Mouse (Mus musculus) monocyte, adult 5-6 weeks (primary cell): Measurements from ENCODE around the gene Lman2. TPM values are rescaled to one million over a fixed set of nuclear protein-coding genes. Genes with fewer than 3 reads are reported as not detected.

ENCODE experiments used
- ATAC-seq: fragments of 153-309, 156-312 bp; replicated peaks from 2 replicates; pipeline ENCODE4 v1.8.0; 2017; ENCODE audit warnings: mild to moderate bottlenecking; ENCODE audit not compliant: low TSS enrichment, insufficient number of reproducible peaks, severe bottlenecking, poor library complexity, low FRiP score
- total RNA-seq: library from RNA; stranded (forward); fragments of 200-1000, 200-491, 200-594 nt; gene quantifications from 3 replicates; pipeline ENCODE4 v1.2.3, GENCODE M21; 2017

The Lman2 gene
- total RNA-seq, result 85.3 to 97.5 TPM (median 91.3 TPM) in 3 replicates

DNA sequence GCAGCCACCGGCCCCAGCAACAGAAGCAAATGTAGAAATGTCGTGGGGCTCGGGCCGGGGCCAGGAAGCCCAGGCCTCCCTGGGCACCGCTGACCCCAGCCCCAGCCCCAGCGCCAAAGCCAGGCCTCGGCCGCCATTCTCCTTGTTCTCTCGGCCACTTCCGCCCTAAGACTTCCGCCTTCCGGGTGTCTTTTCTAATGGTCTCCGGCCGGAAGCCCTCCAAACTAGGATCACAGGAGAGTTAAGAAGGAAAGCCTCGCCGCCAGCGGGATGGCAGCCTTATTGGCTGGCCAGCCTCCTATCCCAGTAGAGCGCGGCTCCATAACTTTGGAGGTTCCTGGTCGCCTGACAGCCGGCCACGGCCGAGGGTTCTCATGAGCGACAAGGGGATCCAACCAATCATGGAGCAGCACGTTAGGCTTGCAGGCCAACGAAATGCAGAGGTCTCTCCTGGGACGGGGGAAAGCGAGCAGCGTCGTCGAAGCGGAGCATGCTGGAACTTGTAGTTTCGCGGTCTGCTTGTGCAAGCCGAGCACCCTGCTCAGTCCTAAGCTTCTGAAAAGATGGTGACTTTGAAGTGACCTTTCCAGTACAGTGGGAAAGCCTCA lies at the start of gene Lman2:
Gene Lman2 (minus strand): TSS at position 331 of the 608 bp plus-strand sequence.
- ATAC-seq, result peak; percentile 97

DNA sequence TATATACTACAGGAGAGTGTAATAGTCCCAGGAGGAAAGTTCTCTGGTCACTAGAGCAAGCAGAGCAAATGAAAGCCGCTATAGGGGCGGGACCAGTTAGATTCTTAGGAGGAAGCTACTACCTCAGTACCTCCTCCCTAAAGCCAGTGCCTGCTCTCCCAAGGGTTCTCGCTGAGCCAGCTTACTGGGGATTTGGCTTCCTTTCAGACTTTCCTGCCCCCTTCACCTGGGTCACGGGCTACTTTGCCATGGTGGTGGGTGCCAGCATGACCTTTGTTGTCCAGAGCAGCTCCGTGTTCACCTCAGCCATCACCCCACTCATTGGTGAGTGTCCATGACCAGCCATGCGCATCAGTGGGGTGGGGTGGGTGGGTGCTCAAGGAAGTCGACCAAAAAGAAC lies 49.2 kb upstream of the Lman2 start:
- no peak for ATAC-seq

DNA sequence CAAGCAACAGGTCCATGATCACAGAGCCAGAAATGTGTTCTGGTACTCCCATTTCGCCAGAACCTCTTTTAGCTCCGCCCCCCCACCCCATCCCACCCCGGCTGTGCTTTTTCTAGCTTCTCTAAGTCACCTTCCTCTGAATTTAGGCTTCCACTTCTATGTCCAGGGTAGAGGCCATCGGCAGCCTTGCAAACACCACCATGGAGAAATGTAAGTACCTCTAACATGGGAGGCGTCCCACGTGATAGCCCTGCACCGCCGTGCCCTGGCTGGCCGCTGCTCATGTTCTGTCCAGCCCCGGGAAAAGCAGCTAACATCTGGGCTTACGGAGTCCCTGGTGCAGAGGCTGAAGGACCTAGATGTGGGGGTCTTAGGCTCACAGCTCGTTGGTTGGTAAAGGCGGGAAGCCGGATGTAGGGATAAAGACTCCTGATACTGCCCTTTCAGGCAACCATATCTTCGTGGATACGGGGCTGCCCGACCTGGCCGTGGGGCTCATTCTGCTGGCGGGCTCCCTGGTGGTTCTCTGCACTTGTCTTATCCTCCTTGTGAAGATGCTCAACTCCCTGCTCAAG lies 46.0 kb upstream of the Lman2 start:
- no peak for ATAC-seq

DNA sequence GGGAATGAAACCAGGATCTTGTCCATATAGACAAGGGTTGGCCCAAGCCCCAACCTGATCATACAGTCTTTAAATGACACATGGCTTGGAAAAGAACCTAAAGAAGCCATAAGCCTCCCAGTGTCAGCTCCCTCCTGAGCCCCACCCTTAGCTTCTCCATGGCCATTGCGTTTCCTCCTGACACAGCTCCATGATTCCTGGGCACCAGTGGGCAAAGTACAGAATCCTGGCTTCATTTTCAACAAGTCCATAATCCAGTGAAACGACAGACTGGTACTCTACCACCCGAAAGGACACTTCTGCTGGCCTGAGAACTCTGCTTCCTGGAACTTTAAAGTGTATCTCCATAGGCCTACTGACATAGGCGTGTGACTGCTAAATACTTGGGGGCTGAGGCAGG lies 44.8 kb upstream of the Lman2 start:
- no peak for ATAC-seq

DNA sequence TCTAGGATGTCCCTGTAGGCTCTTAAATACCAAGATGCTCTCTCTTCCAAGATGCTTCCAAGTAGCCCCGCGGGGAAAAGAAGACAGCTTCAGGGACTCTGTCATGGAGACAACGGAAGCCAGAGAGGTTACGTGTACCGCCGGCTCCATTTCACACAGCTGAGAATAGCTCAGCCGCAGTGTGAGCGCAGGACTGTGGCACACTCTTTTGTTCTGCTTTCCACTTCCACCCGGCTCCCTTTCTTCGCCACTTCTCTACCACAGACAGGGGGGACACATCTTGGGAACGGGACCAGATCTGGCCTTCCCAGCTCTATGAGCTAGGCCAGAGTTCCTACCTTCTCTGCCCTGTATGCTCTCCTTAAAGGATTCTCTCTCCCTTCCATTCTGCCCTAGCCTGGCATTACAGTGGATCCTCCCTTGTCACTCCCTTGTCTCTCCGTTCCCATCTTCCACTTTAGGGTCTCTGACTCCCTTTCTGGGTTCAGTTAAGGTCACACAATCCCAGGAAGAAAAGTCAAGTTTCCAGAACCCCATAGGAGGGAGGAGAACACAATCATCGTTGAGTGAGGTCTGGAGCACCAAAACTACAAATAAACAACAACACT lies 43.3 kb upstream of the Lman2 start:
- ATAC-seq, result peak; percentile 19; the same call in 1 of the 2 replicates

DNA sequence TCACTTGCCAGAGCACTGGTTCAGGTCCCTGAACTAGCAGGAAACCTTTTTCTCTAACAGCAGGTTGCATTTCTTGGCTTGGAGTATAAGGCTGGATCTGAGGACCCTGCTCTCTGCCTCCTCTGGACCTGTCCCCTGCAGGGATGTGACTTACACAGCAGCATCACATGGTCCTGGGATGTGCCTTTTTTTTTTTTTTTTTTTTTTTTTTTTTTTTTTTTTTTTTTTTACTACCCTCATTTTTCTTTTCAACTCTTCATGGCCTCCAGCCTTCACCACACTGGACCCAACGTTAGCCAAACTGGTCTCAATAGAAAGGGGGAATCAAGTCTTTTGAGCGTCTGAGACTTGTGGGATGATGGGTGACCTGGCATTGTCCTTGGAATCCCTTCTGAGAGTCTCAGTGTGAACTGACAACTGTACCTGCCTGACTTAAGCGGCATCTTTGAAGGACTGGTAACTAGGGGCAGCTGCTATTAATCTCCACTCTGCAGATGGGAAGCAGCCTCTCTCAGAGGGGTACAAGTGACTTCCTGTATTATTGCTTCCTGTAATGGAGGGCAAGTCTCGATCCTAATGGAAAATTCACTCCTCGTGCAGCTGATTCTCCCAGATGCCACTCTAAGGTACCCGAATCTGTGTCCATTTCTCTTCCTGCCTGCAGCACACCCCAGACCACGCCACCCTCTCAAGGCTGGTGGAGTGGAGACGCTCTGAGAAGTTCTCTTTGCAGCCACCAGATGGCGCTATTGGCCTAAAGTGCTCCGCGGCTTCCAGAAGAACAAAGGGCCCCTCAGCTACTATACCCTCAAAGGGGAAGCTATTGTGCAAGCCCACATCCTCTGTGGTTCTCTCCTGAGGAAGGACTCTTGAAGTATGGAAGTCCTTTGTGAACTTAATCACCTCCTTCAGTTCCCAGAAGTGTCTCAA lies 42.5 kb upstream of the Lman2 start:
- ATAC-seq, result peak; percentile 87

DNA sequence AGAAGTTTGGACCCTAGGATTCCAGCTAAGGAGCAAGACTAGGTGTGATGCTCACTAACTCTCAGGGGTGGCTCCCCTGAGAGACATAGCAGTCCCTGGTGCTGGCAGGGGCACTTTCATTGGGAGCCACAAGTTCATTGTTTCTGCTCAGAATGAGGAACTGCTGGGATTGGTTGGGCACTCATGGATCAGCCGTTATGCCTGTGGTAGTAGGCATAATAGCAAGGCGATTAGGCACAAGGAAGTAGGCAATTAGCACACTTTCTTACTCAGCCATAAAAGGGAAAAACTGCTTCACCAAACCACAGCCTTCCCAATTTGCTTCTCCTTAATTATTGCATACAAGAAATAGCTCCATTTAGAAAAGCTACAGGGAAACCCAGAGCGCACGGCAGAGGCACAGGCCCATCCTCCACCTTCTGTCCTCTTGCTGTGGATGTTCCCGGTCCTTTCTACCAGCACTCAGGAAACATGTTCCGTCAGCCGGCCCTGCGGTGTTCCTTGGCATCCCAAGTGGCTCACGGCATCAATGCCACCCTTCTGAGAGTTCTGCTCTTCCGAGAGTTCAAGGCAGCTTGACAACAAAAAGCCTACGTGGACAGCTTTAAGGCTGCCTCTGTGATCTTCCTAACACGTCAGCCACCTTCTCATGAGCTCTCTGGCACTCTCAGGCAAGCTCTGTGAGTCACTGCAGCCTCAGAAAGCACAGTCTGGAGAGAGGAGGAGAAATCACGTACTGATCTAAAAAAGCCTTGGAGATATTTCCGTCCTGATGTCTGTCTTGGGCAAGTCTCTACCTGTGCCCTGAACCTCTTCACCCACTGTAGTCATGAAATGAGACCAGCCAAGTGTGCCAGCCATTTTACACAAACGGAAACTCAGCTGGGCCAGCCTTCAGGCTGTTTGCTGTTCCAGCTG lies 41.6 kb upstream of the Lman2 start:
- ATAC-seq, result no peak

DNA sequence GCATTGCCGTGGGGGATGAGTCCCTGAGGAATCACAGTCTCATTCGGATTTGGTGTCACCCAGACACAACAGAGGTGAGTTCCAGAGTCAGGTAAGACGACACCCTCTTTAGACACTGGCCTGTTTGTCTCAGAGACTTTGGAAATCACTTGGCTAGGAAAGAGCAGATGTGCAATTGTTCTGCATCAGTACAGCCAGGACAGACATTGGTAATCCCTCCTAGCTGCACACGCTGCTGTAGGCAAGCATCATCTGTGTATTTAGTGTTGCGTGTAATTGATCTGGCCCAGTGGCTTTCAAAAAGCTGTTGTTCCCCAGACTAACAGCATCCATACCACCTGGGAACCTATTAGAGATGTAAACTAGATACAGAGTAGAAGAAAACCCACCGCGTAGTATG lies 40.7 kb upstream of the Lman2 start:
- no peak for ATAC-seq

DNA sequence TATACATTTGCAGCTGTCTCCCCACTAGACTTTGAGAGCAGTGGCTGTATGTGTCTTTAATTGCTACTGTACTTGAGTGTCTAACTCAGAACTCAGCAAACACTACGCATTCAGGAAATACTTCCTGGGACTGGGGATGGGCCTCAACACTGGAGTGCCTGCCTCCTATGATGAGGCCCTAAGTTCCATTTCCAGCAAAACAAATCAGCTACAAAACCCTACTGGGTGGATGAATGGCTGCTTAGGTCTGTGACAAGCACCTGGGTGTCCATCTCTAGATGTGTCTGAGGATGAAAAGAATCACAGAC lies 37.4 kb upstream of the Lman2 start:
- no peak for ATAC-seq

DNA sequence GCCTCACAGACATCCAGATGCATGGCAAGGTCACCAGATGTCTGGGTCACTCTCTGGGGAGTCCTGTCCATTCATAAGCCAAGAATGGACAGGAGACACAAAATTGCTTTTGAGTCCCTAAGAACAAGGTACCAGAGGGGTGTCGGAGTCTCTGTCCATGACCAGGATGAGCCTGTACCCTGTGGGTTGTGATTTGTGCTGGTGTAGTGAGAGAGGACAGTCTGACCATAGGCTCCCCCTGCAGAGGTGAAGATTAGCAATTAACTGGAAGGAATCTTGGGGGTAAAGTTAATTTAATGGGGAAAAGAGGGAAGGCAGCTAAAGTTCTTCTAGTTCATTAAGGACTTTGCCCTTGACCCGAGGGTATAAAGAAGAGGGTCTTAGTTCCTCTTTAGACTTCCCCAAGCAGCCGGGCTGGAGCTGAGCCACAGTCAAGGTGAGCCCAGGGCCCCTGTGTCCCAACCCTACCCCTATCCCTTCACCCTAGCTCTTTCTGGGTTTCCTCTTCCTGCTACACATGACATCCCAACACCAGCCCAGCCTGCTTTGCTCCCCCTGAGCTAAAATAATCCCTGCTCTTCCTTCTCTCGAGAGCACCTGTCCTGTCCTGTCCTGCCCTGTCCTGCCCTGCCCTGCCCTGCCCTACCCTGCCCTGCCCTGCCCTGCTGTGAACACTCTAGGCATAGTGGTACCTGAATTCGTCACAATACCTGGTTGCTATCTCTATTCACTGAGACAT lies 36.9 kb upstream of the Lman2 start:
- no peak for ATAC-seq

DNA sequence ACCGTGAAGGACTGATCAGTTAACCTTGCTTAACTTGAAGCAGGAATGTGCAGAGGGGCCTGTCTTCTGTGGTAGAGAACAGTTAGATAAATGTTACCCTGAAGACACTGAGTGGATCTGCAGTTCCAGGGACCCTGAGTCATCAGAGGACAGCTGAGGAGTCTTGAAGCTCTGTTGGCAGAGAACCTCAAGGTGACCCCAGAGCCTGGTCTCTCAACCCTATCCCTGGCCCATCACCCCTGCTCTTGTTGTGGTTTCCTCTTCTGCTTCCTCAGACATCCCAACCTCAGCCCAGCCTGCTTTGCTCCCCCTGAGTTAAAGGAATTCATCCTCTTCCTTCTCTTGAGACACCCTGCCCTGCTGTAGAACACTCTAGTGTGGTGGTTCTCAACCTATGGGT lies 35.5 kb upstream of the Lman2 start, which contains the start of gene Slc34a1:
Gene Slc34a1 (plus strand): TSS at position 100 of the 400 bp plus-strand sequence.
- ATAC-seq, result no peak

DNA sequence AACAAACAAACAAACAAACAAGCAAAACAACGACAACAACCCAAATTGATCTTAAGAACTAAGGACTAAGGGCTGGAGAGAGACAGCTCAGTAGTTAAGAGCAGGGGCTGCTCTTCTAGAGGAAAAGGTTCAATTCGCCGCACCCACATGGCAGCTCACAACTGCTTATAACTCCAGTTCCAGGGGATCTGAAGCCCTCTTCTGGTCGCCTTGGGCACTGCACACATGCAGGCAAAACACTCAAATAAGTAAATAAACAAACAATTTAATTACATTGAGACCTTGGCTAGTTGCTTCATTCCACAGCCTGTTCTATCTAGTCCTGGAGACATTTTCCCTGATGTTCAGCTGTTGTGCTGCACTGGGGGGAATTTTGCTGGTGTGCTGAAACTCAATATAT lies 30.4 kb upstream of the Lman2 start:
- no peak for ATAC-seq

DNA sequence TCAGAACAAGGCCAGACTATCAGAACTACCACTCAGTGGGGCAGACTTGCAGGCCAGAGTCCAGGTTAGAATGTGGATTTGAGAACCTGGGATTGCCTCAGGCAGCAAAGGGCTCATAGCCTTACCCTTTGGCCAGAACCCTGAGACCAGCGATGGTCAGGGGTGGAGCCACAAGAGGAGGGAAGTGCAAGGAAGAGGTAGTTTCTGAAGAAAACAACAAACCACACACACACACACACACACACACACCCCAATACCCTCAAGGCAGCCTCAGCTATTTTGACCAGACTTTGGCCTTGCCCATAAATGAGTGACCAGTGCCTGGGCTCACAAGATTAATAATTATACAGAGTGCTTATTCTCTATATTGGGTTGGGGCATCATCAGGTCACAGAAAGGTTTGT lies 29.0 kb upstream of the Lman2 start:
- no peak for ATAC-seq

DNA sequence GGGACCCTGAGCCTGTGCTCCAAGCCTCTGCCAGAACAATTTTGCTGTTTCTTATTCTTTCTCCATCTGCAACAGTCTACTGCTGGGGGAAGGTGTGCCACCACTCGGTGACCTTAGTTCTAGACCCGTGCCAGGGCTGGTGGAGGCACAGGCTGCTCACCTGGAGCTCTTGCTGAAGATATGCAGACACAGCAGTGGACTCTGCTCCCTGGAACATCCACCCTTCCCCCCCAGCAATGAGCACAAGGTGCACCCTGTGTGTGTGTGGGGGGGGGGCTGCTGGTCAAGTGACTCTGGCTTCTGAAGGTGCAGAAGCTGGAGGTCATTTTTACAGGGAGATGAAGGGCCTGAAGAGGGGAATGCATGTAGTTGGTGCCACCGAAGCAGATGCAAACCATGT lies 28.1 kb upstream of the Lman2 start:
- no peak for ATAC-seq

DNA sequence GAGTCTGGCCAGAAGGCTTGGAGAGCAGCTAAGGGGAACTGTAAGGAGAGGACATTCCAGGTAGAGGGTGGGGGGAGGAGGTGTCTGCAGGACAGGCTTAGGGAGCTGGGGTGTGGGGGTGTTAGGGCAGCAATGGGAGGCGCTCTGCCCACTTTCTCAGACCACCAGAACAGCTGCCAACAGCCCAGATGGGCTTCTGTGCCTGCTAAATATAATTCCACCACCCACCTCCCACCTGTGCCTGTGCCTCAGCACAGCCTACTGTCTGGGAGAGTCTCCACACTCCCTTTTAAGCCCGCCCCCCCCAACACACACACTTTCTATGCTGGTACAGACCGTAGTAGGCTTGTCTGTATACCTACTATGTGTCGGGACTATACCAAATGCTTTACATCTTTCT lies 19.2 kb upstream of the Lman2 start:
- no peak for ATAC-seq

DNA sequence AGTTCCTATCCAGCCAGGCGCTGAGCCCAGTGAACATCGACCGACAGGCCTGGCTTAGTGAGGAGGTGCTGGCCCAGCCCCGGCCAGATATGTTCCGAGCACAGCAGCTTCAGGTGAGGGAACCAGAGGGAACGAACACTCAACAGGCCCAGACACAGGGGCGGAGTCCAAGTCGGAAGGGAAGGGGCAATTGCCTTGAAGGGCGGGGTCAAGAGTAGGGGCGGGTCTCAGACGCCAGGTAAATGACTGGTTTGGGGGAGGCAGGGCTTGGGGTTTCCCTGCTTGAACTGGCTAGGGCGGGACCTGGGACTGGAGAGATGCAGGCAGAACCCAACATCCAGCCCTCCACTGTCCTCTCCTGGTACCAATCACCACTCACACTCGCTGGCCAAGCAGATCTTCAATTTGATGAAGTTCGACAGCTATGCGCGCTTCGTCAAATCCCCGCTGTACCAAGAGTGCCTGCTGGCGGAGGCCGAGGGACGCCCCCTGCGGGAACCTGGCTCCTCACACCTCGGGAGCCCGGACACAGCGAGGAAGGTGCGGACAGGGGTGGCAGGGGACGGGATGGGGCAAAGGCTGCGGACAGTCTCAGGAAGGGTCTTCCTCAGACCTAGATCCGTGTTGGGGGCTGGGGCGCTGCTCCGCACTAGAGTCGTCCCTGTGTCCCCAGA lies 16.5 kb upstream of the Lman2 start:
- no peak for ATAC-seq

DNA sequence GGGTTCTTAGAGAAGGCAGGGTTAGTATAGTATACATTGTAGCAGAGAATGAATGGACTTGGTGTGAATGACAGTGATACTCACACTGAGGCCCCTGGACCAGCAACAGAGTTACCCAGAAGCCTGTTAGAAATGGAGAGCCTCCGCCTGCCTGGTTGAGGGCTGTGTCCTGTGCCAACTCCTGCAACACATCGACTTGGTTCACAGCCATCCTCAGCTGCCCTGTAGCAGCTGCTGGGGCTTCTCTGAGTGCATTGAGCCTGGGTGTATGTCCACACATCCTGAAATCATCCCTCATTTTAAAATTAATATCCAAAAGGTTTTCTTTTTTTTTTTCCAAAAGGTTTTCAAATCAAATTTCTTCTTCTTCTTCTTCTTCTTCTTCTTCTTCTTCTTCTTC lies 13.3 kb upstream of the Lman2 start:
- no peak for ATAC-seq
